Mouse (Mus musculus): Measurements from ENCODE around the gene Dpm3.

DNA sequence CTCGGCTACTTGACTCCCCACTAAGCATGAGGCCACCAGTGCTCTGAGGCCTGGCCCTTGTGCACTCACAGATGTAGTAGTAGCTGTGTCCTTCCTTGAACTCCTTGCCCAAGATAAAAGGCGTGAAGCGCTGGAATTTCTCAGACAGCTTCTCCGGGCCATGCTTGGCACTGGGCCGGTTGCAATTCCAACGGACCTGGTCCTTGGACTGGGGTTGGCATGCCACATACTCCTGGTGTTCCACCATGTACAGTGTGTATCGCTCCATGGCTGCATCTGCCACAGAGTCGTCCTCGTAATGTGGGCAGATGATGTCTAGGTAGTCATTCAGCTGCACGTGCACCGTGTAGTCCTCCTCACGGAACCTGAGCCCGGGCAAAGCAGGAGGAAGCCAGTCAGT, 16.9 kb downstream of the Dpm3 start:
- TF ChIP-seq USF1 (IDR thresholded peaks at IDR 0.05; ENCODE audit: low read depth, low read length) (no peak), CTCF (conservative IDR thresholded peaks at IDR 0.05 in 1 of 2, IDR thresholded peaks at IDR 0.05 in 1 of 2; ENCODE audit: low read depth in 2 of 2, low read length in 2 of 2) (no peak), MAX (IDR thresholded peaks at IDR 0.05; ENCODE audit: low read length) (no peak), POLR2A (IDR thresholded peaks at IDR 0.05; ENCODE audit: low read depth, low read length) (no peak), KAT2A (IDR thresholded peaks at IDR 0.05; ENCODE audit: insufficient replicate concordance, low read length) (no peak), SIN3A (IDR thresholded peaks at IDR 0.05; ENCODE audit: low read length) (no peak), UBTF (IDR thresholded peaks at IDR 0.05; ENCODE audit: low read depth, low read length) (no peak), E2F4 (IDR thresholded peaks at IDR 0.05; ENCODE audit: insufficient replicate concordance, low read depth, low read length) (no peak), TBP (conservative IDR thresholded peaks at IDR 0.05; ENCODE audit: low read depth, low read length) (no peak), SMC3 (IDR thresholded peaks at IDR 0.05; ENCODE audit: low read depth, low read length) (no peak)

All from CH12.LX (cell line).